Mouse (Mus musculus) heart, embryonic 16.5 days (tissue): Measurements from ENCODE around the gene Itpr1. TPM values are rescaled to one million over a fixed set of nuclear protein-coding genes. Genes with fewer than 3 reads are reported as not detected.

Source experiments
- ATAC-seq: fragments of 200-750 bp; cut with Nextera tagmentation; replicated peaks from 2 replicates; pipeline ENCODE4 v1.8.0; 2017; ENCODE audit warnings: moderate number of reproducible peaks; ENCODE audit not compliant: insufficient read depth, low FRiP score; ENCODE audit errors: extremely low read depth
- H3K27ac ChIP-seq: fragments of 300-500 bp; sonication (generic); 2 replicates; pipeline ENCODE4 v1.5.1; 2014; ENCODE audit warnings: mild to moderate bottlenecking, low read length, control low read depth, moderate library complexity
- H3K27me3 ChIP-seq: fragments of 300-500 bp; sonication (generic); 2 replicates; pipeline ENCODE4 v1.6.1; 2014; ENCODE audit warnings: low read length, mixed read lengths; ENCODE audit not compliant: control insufficient read depth, insufficient read depth
- H3K36me3 ChIP-seq: fragments of 300-500 bp; sonication (generic); 2 replicates; pipeline ENCODE4 v1.6.1; 2014; ENCODE audit not compliant: control insufficient read depth, insufficient read depth
- H3K4me1 ChIP-seq: fragments of 300-500 bp; sonication (generic); 2 replicates; pipeline ENCODE4 v1.6.1; 2014; ENCODE audit warnings: low read length, mixed read lengths; ENCODE audit not compliant: control insufficient read depth, insufficient read depth
- H3K4me2 ChIP-seq: fragments of 300-500 bp; sonication (generic); 2 replicates; pipeline ENCODE4 v1.6.1; 2014; ENCODE audit warnings: low read depth, mild to moderate bottlenecking, control low read depth, low read length
- H3K4me3 ChIP-seq: fragments of 300-500 bp; sonication (generic); 2 replicates; pipeline ENCODE4 v1.5.1; 2014; ENCODE audit warnings: mild to moderate bottlenecking, control low read depth, low read length
- H3K9ac ChIP-seq: fragments of 300-500 bp; sonication (generic); 2 replicates; pipeline ENCODE4 v1.6.1; 2014; ENCODE audit warnings: low read length, control low read depth
- H3K9me3 ChIP-seq: fragments of 300-500 bp; sonication (generic); replicated peaks from 2 replicates; pipeline ENCODE4 v1.6.1; 2016; ENCODE audit warnings: low read length; ENCODE audit not compliant: control insufficient read depth
- WGBS: fragments of 180-500 bp; shearing (Covaris S2); extraction: QIAGEN DNeasy Blood & Tissue Kit; methylation state at CpG from one replicate; pipeline ENCODE4 v1.1.7; 2014; 5-methylcytosine and 5-hydroxymethylcytosine counted together
- polyA plus RNA-seq: library from polyadenylated mRNA; unstranded; fragments of >200 nt; fragmentation: Nextera tagmentation; extraction: Ambion mirVana; gene quantifications from 2 replicates; pipeline ENCODE4 v1.2.1, GENCODE M21; 2015

The Itpr1 gene
- polyA plus RNA-seq, 1 experiment from 2014 or later = 10.8 TPM

DNA sequence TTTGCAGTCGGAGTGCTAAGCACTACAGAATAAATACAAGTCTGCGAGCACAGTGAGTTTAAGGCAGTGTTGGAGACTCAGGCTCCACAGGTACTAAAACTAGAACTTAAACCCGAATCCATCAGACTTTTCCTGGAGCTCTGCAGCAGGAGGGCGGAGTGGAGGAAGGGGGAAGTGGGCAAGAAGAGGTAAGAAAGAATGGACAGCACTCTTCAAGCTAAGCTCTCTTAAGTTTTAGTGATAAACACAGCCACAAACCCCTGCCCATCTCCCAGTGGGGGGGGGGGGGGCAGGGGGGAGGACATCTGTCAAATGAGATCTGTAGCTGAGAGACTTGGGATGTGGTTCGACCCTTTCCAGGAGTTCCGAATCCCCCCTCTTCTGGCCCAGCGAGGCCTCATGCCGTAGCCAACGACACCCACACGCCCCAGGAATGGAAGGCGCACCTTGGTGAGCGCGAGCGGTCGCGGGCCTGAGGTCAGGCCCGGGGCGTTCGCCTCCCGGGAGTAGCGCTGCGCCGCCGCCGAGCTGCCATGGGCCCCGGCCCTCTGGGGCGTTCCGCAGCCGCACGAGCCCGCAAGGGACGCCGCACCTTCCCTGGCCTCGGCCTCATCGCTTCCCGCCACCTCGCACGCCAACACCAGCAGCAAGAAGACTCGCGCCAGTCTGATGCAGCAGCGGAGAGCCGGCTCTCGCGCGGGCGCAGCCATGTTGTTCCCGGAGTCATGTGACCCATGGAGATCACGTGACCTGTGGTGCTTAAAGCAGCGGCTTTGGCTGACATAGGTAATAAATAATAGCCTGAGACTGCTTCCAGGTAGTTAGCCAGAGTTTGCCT is 27.8 kb upstream of the Itpr1 start, which contains the start of gene Sumf1:
TSS of gene Sumf1 (minus strand) at position 736 of the 838 bp plus-strand sequence.
- no peaks in the 10 kb centered on the region for H3K9me3 ChIP-seq
- peak within 1 kb of the TSS; percentile 96 for H3K4me2 ChIP-seq
- 4% methylated on average over 49 of the region's 49 CpGs for WGBS
- no peaks in the 10 kb centered on the region for H3K36me3 ChIP-seq
- peak within 1 kb of the TSS; percentile 86 for H3K4me3 ChIP-seq
- H3K27ac ChIP-seq = no peak within 1 kb of the TSS
- ATAC-seq = peak; percentile 86
- peak within 1 kb of the TSS; percentile 82 for H3K9ac ChIP-seq
- H3K27me3 ChIP-seq = no peaks in the 10 kb centered on the region
- peaks cover 6% of the 10 kb centered on the region for H3K4me1 ChIP-seq

DNA sequence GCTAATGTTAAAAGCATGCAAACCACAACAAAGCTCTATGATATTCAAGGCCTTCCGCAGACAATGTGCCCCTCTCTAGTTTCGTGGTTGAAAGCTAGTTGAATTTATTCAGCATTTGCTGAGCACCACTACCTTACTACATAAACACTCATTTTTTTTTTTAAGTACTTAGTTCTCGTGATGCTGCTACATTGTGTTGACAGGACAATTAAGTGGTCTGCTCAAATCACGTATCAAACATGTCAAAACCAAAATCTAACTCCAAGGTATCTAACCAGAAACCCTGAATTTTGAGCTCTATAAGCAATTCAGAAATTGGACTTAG is 27.2 kb upstream of the Itpr1 start:
- no peaks in the 10 kb centered on the region for H3K27me3 ChIP-seq
- H3K9ac ChIP-seq = peak overlapping the region; percentile 82
- ATAC-seq = peak; percentile 30; the same call in 1 of the 2 replicates
- peaks cover 6% of the 10 kb centered on the region for H3K4me1 ChIP-seq
- peak overlapping the region; percentile 96 for H3K4me2 ChIP-seq
- no peaks in the 10 kb centered on the region for H3K36me3 ChIP-seq
- H3K4me3 ChIP-seq = peak overlapping the region; percentile 86
- H3K9me3 ChIP-seq = no peaks in the 10 kb centered on the region
- no peak overlapping the region for H3K27ac ChIP-seq
- 16% methylated on average over 4 of the region's 4 CpGs for WGBS

DNA sequence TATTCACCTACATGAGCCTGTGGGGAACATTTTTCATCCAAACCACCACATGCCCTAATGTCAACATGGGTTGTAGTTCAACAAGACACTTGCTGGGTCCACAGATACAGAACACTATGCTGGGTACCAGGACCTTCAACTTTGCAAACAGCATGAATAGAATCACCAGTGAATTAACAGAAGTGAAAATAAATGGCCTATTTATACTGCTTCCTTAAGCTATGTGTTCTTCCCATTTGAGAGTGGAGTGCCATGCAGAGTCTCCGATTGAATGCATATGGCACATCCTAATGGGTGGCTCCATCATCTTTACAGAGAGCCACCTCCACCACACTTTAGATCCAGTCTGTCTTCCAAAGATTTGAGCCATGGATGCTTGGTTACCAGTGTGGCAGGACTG is 22.2 kb upstream of the Itpr1 start:
- Histone ChIP-seq H3K4me2 (no peak overlapping the region), H3K4me1 (no peaks in the 10 kb centered on the region), H3K9me3 (no peaks in the 10 kb centered on the region), H3K27me3 (no peaks in the 10 kb centered on the region), H3K9ac (no peak overlapping the region), H3K27ac (no peak overlapping the region), H3K36me3 (no peaks in the 10 kb centered on the region), H3K4me3 (no peak overlapping the region)
- WGBS = 88% methylated on average over 1 of the region's 1 CpGs
- no peak for ATAC-seq

GRCm38 (mm10) chr6:108192632-108193031 is 20.3 kb upstream of the Itpr1 start:
- ATAC-seq = no peak
- H3K36me3 ChIP-seq = no peaks in the 10 kb centered on the region
- no peaks in the 10 kb centered on the region for H3K4me1 ChIP-seq
- H3K4me2 ChIP-seq = no peak overlapping the region
- H3K9me3 ChIP-seq = no peaks in the 10 kb centered on the region
- 61% methylated on average over 4 of the region's 4 CpGs for WGBS
- no peak overlapping the region for H3K27ac ChIP-seq
- no peaks in the 10 kb centered on the region for H3K27me3 ChIP-seq
- no peak overlapping the region for H3K4me3 ChIP-seq
- H3K9ac ChIP-seq = no peak overlapping the region

GRCm38 (mm10) chr6:108196665-108197064 is 16.2 kb upstream of the Itpr1 start:
- Histone ChIP-seq H3K4me2 (no peak overlapping the region), H3K4me3 (no peak overlapping the region), H3K36me3 (no peaks in the 10 kb centered on the region), H3K9ac (no peak overlapping the region), H3K27ac (no peak overlapping the region), H3K9me3 (no peaks in the 10 kb centered on the region), H3K4me1 (no peaks in the 10 kb centered on the region), H3K27me3 (no peaks in the 10 kb centered on the region)
- ATAC-seq = no peak
- WGBS = 67% methylated on average over 7 of the region's 7 CpGs

DNA sequence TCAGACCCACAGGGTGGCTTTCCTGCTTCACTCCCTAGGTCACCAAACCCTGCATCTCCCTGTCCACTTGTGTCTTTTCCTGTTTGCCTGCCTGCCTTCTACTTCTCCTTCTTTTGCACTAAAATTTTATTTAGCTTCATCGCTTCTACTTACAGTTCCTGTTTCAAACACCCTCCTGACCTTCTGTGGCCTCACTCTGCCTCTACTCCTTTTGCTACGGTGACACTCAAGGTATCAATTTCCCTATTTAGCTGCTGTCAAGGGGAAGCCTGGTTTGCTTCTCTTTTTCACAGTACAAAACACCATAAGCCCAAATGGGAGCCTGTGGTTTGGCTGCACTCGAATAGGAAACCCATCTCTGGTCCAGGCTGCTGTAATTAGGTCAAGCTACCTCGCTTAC is 15.8 kb upstream of the Itpr1 start:
- Histone ChIP-seq H3K27ac (no peak overlapping the region), H3K9me3 (no peaks in the 10 kb centered on the region), H3K36me3 (no peaks in the 10 kb centered on the region), H3K4me3 (no peak overlapping the region), H3K4me1 (no peaks in the 10 kb centered on the region), H3K9ac (no peak overlapping the region), H3K4me2 (no peak overlapping the region), H3K27me3 (no peaks in the 10 kb centered on the region)
- no peak for ATAC-seq
- 50% methylated on average over 4 of the region's 4 CpGs for WGBS

DNA sequence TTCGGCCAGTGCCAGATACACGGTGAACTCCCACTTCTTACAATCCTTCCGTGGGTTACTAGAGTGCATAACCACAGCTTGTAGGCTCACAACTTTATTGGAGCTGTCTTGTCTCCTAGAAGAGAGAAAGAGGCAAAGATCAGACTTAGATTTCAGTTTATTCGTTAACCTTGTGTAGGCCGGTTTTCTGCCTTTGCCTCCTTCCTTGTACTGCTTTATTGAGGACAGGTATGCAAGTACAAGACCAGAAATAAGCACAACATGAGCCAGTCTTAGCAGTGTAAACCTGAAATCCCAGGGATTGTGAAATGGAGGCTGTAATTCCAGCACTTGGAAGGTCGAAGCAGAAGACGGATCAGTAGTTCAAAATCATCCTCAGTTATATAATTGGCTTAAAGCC is 14.6 kb upstream of the Itpr1 start:
- no peaks in the 10 kb centered on the region for H3K27me3 ChIP-seq
- H3K4me2 ChIP-seq = no peak overlapping the region
- H3K4me3 ChIP-seq = no peak overlapping the region
- no peaks in the 10 kb centered on the region for H3K4me1 ChIP-seq
- ATAC-seq = no peak
- 81% methylated on average over 7 of the region's 7 CpGs for WGBS
- H3K9me3 ChIP-seq = no peaks in the 10 kb centered on the region
- H3K9ac ChIP-seq = no peak overlapping the region
- H3K27ac ChIP-seq = no peak overlapping the region
- H3K36me3 ChIP-seq = no peaks in the 10 kb centered on the region

- Histone ChIP-seq H3K27me3 (no peaks in the 10 kb centered on the region), H3K4me1 (no peaks in the 10 kb centered on the region), H3K9ac (no peak overlapping the region), H3K27ac (no peak overlapping the region), H3K4me3 (no peak overlapping the region), H3K9me3 (no peaks in the 10 kb centered on the region), H3K36me3 (no peaks in the 10 kb centered on the region), H3K4me2 (no peak overlapping the region)
- WGBS = 96% methylated on average over 2 of the region's 2 CpGs
- ATAC-seq = no peak
These were observed 8.6 kb upstream of the Itpr1 start for GRCm38 (mm10) chr6:108204322-108204721.

- Histone ChIP-seq H3K36me3 (no peaks in the 10 kb centered on the region), H3K4me3 (no peak overlapping the region), H3K9me3 (no peaks in the 10 kb centered on the region), H3K27ac (no peak overlapping the region), H3K27me3 (no peaks in the 10 kb centered on the region), H3K4me2 (no peak overlapping the region), H3K9ac (no peak overlapping the region), H3K4me1 (peaks cover under 1% of the 10 kb centered on the region; the same call in 1 of the 2 replicates)
- no peak for ATAC-seq
- 80% methylated on average over 4 of the region's 4 CpGs for WGBS
These were observed 6.8 kb upstream of the Itpr1 start for GRCm38 (mm10) chr6:108206145-108206544.
